Mouse (Mus musculus) E14TG2a.4 (cell line): Measurements from ENCODE around the gene Wwc2.
"Not testable (repeated sequence)": the region's sequence is repeated elsewhere in the genome, so short reads cannot be mapped to it uniquely, and the experiment has no call there.

Experiments
- H3K27me3 ChIP-seq: 2 replicates; pipeline ENCODE4 v1.6.1; 2014; ENCODE audit warnings: low read length, control low read depth; ENCODE audit not compliant: insufficient read depth
- H3K36me3 ChIP-seq: 2 replicates; pipeline ENCODE4 v1.6.1; 2014; ENCODE audit warnings: low read length, control low read depth; ENCODE audit not compliant: insufficient read depth
- H3K4me1 ChIP-seq: replicated peaks from 2 replicates; pipeline ENCODE4 v1.6.1; 2014; ENCODE audit warnings: low read depth, low read length, control low read depth
- H3K4me3 ChIP-seq: replicated peaks from 2 replicates; pipeline ENCODE4 v1.5.1; 2014; ENCODE audit warnings: mild to moderate bottlenecking, low read length
- H3K9me3 ChIP-seq: 2 replicates; pipeline ENCODE4 v1.6.1; 2014; ENCODE audit warnings: low read length, control low read depth
- CTCF ChIP-seq: conservative IDR thresholded peaks from 2 replicates; pipeline ENCODE4 v1.5.1; 2014; ENCODE audit warnings: low read length
- NANOG ChIP-seq: IDR thresholded peaks from 2 replicates; pipeline ENCODE4 v1.6.1; 2014; ENCODE audit warnings: borderline replicate concordance, low read length, mixed read lengths
- POU5F1 ChIP-seq: IDR thresholded peaks from 2 replicates; pipeline ENCODE4 v1.6.1; 2014; ENCODE audit warnings: low read length, borderline replicate concordance

Gene Wwc2

DNA sequence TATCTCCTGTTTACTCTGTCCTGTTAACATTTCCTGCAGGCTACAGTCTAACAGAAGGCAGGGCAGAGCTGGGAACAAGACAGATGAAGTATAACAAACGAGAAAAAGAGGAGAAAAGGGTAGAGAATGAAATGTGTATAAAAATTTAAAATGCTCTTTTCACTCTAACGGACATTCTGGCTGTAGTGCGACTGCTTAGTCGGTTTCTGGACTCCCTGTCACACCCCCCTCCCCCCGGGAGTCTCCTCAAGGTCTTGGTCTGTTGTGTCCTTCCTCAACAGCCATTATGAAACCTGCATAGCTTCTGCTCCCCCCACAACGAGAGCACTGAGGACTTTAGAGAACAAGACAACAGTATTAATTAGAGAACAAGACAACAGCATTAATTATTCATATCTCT, 158.1 kb downstream of the Wwc2 start:
- Histone ChIP-seq H3K4me3 (no peak overlapping the region), H3K27me3 (no peaks in the 10 kb centered on the region), H3K36me3 (peaks cover 36% of the 10 kb centered on the region), H3K9me3 (no peaks in the 10 kb centered on the region), H3K4me1 (peaks cover 11% of the 10 kb centered on the region)
- TF ChIP-seq NANOG (no peak), CTCF (no peak), POU5F1 (no peak)

DNA sequence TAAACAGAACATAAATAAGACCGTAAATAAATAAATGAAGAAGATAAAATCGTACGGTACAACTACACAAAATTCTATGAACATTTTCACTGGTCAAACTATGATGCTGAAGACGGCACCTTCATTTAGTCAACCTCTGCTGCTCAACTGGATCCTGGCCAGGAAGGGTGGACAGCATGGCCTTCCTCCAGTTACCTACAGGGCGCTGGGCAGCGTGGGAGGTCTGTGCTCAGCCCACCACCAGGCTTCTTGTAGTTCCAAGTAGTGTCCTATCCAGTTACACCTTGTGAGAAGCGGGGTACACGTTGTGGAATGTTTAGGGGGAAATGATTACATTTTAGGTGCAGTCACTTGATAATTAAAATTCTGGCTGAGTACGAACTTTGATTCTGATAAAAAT, 163.8 kb downstream of the Wwc2 start:
- no peak for TF ChIP-seq CTCF
- no peak for TF ChIP-seq POU5F1
- no peak for TF ChIP-seq NANOG
- Histone ChIP-seq H3K9me3 (no peaks in the 10 kb centered on the region), H3K36me3 (peaks cover 26% of the 10 kb centered on the region), H3K4me1 (peaks cover 19% of the 10 kb centered on the region), H3K27me3 (no peaks in the 10 kb centered on the region), H3K4me3 (no peak overlapping the region)

GRCm38 (mm10) chr8:47825596-47825995, 165.1 kb downstream of the Wwc2 start:
- Histone ChIP-seq H3K9me3 (no peaks in the 10 kb centered on the region), H3K36me3 (peaks cover 15% of the 10 kb centered on the region), H3K27me3 (0 out of 2 replicates have a peak, but pooled peaks cover 3% of the 10 kb centered on the region), H3K4me1 (peaks cover 19% of the 10 kb centered on the region), H3K4me3 (no peak overlapping the region)
- no peak for TF ChIP-seq POU5F1
- no peak for TF ChIP-seq NANOG
- TF ChIP-seq CTCF = no peak

DNA sequence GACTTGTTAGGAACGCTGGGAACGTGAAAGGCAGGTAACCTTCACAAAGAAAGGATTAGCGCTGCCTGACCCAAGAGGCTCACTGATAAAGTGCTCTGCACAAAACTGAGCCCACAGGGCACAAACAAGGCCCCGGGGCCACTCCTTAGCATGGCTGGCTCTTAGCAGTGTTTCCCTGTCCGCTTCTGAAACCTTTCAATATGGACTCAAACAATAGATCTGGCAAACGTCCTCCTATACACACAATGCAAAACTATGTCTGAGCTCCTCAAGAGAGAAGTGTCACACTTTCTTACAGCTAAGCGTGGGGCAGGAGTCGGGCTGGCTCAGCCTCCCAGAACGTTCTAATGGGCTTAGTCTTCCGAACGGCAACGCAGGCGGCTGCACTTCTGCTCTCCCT, 166.5 kb downstream of the Wwc2 start, which contains the start of gene Cldn22:
Cldn22 (plus strand) TSS at position 301 of the 400 bp plus-strand sequence.
- no peak for TF ChIP-seq POU5F1
- TF ChIP-seq CTCF = no peak
- no peak for TF ChIP-seq NANOG
- Histone ChIP-seq H3K27me3 (0 out of 2 replicates have a peak, but pooled peaks cover 6% of the 10 kb centered on the region), H3K4me3 (0 out of 2 replicates have a peak within 1 kb of the TSS, but pooled peaks have one; percentile 29), H3K9me3 (no peaks in the 10 kb centered on the region), H3K36me3 (peaks cover 12% of the 10 kb centered on the region; the same call in 1 of the 2 replicates), H3K4me1 (peaks cover 12% of the 10 kb centered on the region)

DNA sequence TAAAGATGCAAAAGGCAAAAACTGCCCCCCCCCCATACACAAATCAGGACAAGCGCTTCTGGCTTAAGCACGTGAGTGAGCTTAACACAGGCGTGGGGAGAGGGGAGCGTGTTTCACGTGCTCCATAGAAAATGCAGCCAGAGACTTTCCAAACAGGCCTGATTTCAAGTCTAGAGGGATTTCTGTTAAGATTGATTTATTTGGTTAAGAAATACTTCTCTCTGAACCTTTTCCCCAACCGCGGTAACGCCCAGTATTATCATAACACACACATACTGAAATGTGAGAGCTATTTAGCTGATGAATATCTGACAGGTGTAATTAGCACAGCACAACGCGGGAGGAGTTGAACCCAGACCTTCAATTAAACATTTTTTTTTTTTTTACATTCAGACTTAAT, 166.9 kb downstream of the Wwc2 start:
- Histone ChIP-seq H3K9me3 (no peaks in the 10 kb centered on the region), H3K27me3 (0 out of 2 replicates have a peak, but pooled peaks cover 6% of the 10 kb centered on the region), H3K4me1 (peaks cover 12% of the 10 kb centered on the region), H3K36me3 (peaks cover 8% of the 10 kb centered on the region; the same call in 1 of the 2 replicates), H3K4me3 (no peak overlapping the region)
- TF ChIP-seq CTCF = no peak
- no peak for TF ChIP-seq NANOG
- no peak for TF ChIP-seq POU5F1

DNA sequence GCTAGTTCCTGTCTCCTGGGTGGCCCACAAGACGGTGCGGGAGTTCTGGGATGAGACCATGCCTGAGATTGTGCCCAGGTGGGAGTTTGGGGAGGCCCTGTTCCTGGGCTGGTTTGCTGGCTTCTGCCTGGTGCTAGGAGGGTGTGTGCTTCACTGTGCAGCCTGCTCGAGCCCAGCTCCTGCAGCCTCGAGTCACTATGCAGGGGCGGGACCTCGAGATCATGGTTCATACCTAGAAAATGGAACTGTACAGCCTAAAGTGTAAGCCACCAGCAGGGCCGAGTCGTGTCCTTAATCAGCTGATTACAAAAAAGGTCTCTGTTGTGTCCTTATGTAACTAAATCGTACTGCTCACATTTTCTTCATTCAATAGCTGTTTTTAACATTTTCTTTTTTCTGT, 168.2 kb downstream of the Wwc2 start:
- H3K4me3 ChIP-seq, H3K27me3 ChIP-seq, H3K9me3 ChIP-seq, H3K4me1 ChIP-seq, H3K36me3 ChIP-seq: not testable (repeated sequence)

GRCm38 (mm10) chr8:47821843-47822242, 168.9 kb downstream of the Wwc2 start, which contains the start of gene Cldn24:
TSS of gene Cldn24 (plus strand) at chr8:47822143.
- Histone ChIP-seq H3K36me3 (no peaks in the 10 kb centered on the region), H3K27me3 (0 out of 2 replicates have a peak, but pooled peaks cover 6% of the 10 kb centered on the region), H3K4me1 (peaks cover 8% of the 10 kb centered on the region), H3K9me3 (no peaks in the 10 kb centered on the region), H3K4me3 (no peak within 1 kb of the TSS)
- TF ChIP-seq POU5F1 (no peak), CTCF (no peak), NANOG (no peak)

DNA sequence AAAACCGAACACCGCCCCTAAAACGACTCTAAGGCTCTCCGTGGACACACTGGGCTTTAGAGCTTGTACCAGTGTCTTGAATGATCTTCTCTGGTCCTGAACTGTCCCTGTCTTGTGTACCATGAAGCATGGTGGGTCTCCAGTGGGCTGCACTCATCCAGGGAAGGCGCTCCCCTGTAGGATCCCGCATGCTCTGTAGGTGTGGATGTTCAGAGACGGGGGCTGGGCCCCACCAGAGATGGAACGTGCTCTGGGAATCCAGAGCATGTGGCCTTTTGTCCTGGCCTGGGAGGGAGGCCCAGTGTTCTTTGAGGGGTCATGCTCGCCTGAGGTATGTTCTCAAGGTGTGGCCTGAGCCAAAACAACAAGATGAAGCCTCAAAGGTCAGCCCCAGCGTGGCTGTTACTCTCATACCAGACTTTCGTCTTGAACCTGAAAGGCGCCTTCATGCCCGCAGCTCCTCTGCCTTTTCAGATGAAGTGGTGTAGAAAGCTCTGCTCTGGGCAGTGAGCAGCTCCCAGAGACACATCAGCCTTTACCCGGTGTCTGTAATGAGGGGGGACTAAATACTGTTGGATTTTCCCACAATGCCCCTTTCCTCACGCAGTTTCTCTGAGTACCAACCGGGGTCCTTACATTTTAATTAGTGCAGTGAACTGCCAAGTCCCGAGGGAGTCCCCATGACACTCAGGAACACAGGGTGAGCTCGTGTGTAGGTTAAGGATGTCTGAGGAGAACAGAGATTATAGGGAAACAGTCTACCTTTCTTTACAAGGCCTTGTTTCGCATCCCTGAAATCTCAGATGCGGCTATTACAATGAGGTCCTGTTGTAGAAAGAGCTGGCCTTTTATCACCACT, 169.6 kb downstream of the Wwc2 start:
- H3K4me1 ChIP-seq = peaks cover 8% of the 10 kb centered on the region
- H3K36me3 ChIP-seq = no peaks in the 10 kb centered on the region
- H3K4me3 ChIP-seq = no peak overlapping the region
- TF ChIP-seq CTCF = no peak
- no peak for TF ChIP-seq POU5F1
- no peak for TF ChIP-seq NANOG
- H3K9me3 ChIP-seq = no peaks in the 10 kb centered on the region
- H3K27me3 ChIP-seq = 0 out of 2 replicates have a peak, but pooled peaks cover 6% of the 10 kb centered on the region
